Mouse (Mus musculus) forebrain, embryonic 11.5 days (tissue): Measurements from ENCODE around the gene Edar. TPM values are rescaled to one million over a fixed set of nuclear protein-coding genes. Genes with fewer than 3 reads are reported as not detected.
A peak's percentile ranks its signal among the peaks of the same experiment; 100 is the strongest.

Experiments
- ATAC-seq: fragments of 200-750 bp; cut with Nextera tagmentation; replicated peaks from 2 replicates; pipeline ENCODE4 v1.8.0; 2017; ENCODE audit warnings: moderate TSS enrichment; ENCODE audit not compliant: low FRiP score
- DNase-seq: peaks from one replicate; pipeline ENCODE4 v3.0.0-alpha.2; 2017; ENCODE audit warnings: low spot score
- H3K27ac ChIP-seq: fragments of 300-500 bp; sonication (generic); 2 replicates; pipeline ENCODE4 v1.5.1; 2014; ENCODE audit warnings: low read depth, low read length
- H3K27me3 ChIP-seq: fragments of 300-500 bp; sonication (generic); 2 replicates; pipeline ENCODE4 v1.6.1; 2014; ENCODE audit warnings: mild to moderate bottlenecking, low read length, mixed read lengths; ENCODE audit not compliant: control insufficient read depth, insufficient read depth
- H3K36me3 ChIP-seq: fragments of 300-500 bp; sonication (generic); 2 replicates; pipeline ENCODE4 v1.6.1; 2014; ENCODE audit warnings: mild to moderate bottlenecking, low read length, moderate library complexity, mixed read lengths; ENCODE audit not compliant: control insufficient read depth, insufficient read depth
- H3K4me1 ChIP-seq: fragments of 300-500 bp; sonication (generic); replicated peaks from 2 replicates; pipeline ENCODE4 v1.6.1; 2014; ENCODE audit warnings: low read length, mixed read lengths; ENCODE audit not compliant: control insufficient read depth, insufficient read depth
- H3K4me2 ChIP-seq: fragments of 300-500 bp; sonication (generic); 2 replicates; pipeline ENCODE4 v1.6.1; 2014; ENCODE audit warnings: low read depth, mild to moderate bottlenecking, low read length, moderate library complexity, mixed read lengths; ENCODE audit not compliant: severe bottlenecking
- H3K4me3 ChIP-seq: fragments of 300-500 bp; sonication (generic); 2 replicates; pipeline ENCODE4 v1.5.1; 2014; ENCODE audit warnings: low read depth, low read length
- H3K9ac ChIP-seq: fragments of 300-500 bp; sonication (generic); 2 replicates; pipeline ENCODE4 v1.6.1; 2014; ENCODE audit warnings: low read length
- H3K9me3 ChIP-seq: fragments of 300-500 bp; sonication (generic); 2 replicates; pipeline ENCODE4 v1.6.1; 2016; ENCODE audit warnings: low read length, mixed read lengths; ENCODE audit not compliant: control insufficient read depth
- WGBS: fragments of 180-500 bp; shearing (Covaris S2); extraction: QIAGEN DNeasy Blood & Tissue Kit; methylation state at CpG from one replicate; pipeline ENCODE4 v1.1.7; 2014; 5-methylcytosine and 5-hydroxymethylcytosine counted together
- polyA plus RNA-seq: library from polyadenylated mRNA; unstranded; fragments of >200 nt; fragmentation: Nextera tagmentation; extraction: Ambion mirVana; gene quantifications from 2 replicates; pipeline ENCODE4 v1.2.1, GENCODE M21; 2014

The Edar gene
- polyA plus RNA-seq, 1 experiment from 2014 or later = 0.75 TPM

DNA sequence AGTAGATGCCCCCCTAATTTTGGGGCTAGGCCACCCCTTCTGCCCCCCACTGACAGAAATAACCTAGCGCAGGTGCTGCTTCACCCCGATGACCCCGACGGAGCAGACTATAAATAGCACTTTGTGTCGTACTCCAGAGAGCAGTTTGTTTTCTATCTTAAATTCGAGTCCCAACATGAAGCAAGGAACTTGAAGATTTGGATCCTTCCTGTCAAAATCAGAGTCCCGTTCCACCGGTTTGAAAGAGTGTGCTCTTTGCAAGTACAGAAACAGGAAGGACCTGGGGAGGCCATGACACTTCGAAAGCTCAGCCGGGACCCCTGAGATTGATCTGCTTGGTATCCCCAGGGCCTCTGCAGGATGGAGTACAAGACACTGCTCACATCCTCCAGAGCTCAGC lies 33.8 kb downstream of the Edar start:
- Histone ChIP-seq H3K36me3 (no peaks in the 10 kb centered on the region), H3K9me3 (no peaks in the 10 kb centered on the region), H3K27ac (no peak overlapping the region), H3K4me3 (no peak overlapping the region), H3K4me1 (peaks cover 13% of the 10 kb centered on the region), H3K9ac (no peak overlapping the region), H3K27me3 (peaks cover 5% of the 10 kb centered on the region), H3K4me2 (no peak overlapping the region)
- no peak for DNase-seq
- ATAC-seq = no peak
- WGBS = 76% methylated on average over 10 of the region's 10 CpGs

- ATAC-seq (peak; percentile 82), DNase-seq (peak; percentile 60)
- H3K4me2 ChIP-seq = no peak overlapping the region
- 15% methylated on average over 19 of the region's 19 CpGs for WGBS
- peaks cover 15% of the 10 kb centered on the region for H3K4me1 ChIP-seq
- no peak overlapping the region; the same call in 1 of the 2 replicates for H3K9ac ChIP-seq
- H3K36me3 ChIP-seq = no peaks in the 10 kb centered on the region
- H3K27ac ChIP-seq = peak overlapping the region; percentile 12; the same call in 1 of the 2 replicates
- H3K4me3 ChIP-seq = no peak overlapping the region
- no peaks in the 10 kb centered on the region for H3K9me3 ChIP-seq
- peaks cover 5% of the 10 kb centered on the region for H3K27me3 ChIP-seq
Measured at GRCm38 (mm10) chr10:58640446-58641400, 34.7 kb downstream of the Edar start.

- H3K4me3 ChIP-seq = no peak overlapping the region
- DNase-seq = no peak
- peaks cover 15% of the 10 kb centered on the region for H3K4me1 ChIP-seq
- H3K27me3 ChIP-seq = peaks cover 4% of the 10 kb centered on the region
- WGBS = 80% methylated on average over 6 of the region's 6 CpGs
- H3K9me3 ChIP-seq = no peaks in the 10 kb centered on the region
- H3K36me3 ChIP-seq = no peaks in the 10 kb centered on the region
- H3K9ac ChIP-seq = no peak overlapping the region
- no peak overlapping the region for H3K27ac ChIP-seq
- ATAC-seq = no peak
- no peak overlapping the region for H3K4me2 ChIP-seq
Measured at GRCm38 (mm10) chr10:58639291-58639690, 36.2 kb downstream of the Edar start.

DNA sequence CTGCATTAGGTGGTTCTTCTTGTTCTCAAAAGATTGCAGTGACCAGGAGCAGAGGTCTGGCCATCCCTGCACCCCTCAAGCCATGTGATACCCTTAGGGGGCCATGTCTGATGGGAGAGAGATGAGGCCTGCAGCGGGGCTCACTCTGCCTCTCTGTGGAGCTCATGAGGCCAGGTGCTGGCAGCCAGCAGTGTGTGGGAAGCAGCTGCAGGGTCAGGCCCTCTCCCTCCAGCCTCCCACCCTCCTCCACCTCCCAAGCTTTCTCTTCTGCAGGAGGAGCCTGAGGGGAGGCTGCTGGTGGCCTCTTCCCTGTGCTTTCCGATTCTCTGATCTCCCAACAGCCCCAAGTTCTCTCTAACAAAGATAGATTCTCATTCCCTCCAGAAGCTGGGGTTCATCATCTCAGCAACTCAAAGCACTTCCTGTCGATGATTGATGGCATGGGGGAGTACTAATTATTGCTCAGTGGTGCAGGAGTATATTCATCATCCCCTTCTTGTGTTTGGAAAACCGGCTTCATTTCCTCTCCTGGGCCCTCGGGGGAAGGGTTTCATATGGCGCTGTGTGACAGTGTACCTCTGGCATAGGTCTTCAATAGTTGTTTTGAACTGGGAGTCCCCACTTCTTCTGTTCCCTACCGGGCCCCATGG lies 38.9 kb downstream of the Edar start:
- H3K4me2 ChIP-seq = no peak overlapping the region
- H3K4me3 ChIP-seq = no peak overlapping the region
- no peak overlapping the region for H3K9ac ChIP-seq
- no peaks in the 10 kb centered on the region for H3K9me3 ChIP-seq
- WGBS = 72% methylated on average over 7 of the region's 7 CpGs
- no peak overlapping the region for H3K27ac ChIP-seq
- H3K4me1 ChIP-seq = peaks cover 15% of the 10 kb centered on the region
- no peaks in the 10 kb centered on the region for H3K36me3 ChIP-seq
- no peak for ATAC-seq
- H3K27me3 ChIP-seq = peaks cover 3% of the 10 kb centered on the region
- DNase-seq = no peak

- Histone ChIP-seq H3K27me3 (no peaks in the 10 kb centered on the region; the same call in 1 of the 2 replicates), H3K36me3 (no peaks in the 10 kb centered on the region)
Measured at GRCm38 (mm10) chr10:58633507-58633906, 41.9 kb downstream of the Edar start.

DNA sequence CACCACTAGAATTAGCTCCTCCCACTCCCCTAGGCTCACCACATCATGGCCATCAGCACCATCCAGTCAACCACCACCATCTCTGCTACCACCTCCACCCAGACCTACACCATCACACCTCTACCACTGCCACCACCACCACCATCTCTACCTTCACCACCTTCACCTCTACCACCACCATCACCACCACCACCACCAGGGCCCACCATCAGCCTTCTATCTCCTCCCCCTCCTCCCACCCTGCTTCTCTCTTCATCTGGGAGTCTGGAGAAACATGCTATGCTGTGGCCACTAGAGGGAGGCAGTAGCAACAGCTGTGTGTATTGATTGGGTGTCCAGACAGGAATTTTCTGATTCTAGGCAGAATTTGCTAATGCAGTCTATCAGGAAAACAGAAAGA lies 47.9 kb downstream of the Edar start:
- DNase-seq = no peak

More at GRCm38 (mm10) chr10:58633507-58633906, 41.9 kb downstream of the Edar start:
- no peak for DNase-seq
- Histone ChIP-seq H3K4me2 (no peak overlapping the region), H3K4me1 (peaks cover 2% of the 10 kb centered on the region; the same call in 1 of the 2 replicates), H3K9me3 (no peaks in the 10 kb centered on the region), H3K9ac (no peak overlapping the region), H3K27ac (no peak overlapping the region), H3K4me3 (no peak overlapping the region)
- 96% methylated on average over 2 of the region's 2 CpGs for WGBS
- no peak for ATAC-seq

DNA sequence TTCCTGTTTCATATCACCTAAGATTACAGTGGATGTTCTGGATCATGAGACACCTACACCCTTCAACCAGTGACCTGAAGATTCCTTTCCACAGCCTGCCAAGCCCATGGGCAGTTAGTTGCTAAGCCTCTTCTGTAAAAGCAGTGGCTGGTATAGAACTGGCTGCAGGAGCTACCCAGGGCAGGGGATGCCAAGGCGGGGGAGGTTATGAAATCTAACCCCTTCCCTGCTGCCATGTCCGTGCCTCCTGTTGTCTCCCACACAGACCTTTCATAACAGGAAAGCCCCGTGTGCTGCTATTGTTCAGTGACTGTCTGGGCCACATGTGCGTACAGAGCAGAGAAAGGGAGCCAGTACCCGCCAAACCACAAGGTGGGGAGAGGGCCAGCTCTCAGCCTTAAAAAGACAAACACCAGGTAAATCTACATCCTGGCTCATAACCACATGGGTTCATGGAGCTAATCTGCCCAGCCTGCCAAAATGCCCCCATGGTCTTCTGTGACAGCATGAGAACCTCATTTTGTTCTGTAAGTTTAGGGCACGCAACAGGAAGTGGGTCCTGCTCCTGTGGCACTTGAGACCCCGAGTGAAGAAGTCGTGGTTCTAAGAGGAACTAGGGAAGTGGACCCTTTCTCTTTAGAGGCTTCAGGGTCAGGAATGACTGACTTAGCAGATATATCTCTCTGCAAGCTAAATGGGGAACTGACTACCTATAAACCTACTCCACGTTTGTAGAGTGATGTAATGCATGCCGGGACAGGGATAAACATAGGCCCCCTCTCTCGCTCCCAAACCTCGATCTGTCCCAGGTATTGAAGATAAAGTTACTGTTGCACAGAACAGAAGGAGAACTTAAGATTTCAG lies 50.4 kb downstream of the Edar start:
- no peak for ATAC-seq

More for the DNA sequence above, 47.9 kb downstream of the Edar start:
- no peak overlapping the region for H3K4me2 ChIP-seq
- no peaks in the 10 kb centered on the region for H3K4me1 ChIP-seq
- no peak overlapping the region for H3K27ac ChIP-seq
- no peaks in the 10 kb centered on the region for H3K9me3 ChIP-seq
- H3K36me3 ChIP-seq = no peaks in the 10 kb centered on the region
- peak; percentile 48; the same call in 1 of the 2 replicates for ATAC-seq
- no peaks in the 10 kb centered on the region for H3K27me3 ChIP-seq
- H3K4me3 ChIP-seq = no peak overlapping the region
- H3K9ac ChIP-seq = no peak overlapping the region

DNA sequence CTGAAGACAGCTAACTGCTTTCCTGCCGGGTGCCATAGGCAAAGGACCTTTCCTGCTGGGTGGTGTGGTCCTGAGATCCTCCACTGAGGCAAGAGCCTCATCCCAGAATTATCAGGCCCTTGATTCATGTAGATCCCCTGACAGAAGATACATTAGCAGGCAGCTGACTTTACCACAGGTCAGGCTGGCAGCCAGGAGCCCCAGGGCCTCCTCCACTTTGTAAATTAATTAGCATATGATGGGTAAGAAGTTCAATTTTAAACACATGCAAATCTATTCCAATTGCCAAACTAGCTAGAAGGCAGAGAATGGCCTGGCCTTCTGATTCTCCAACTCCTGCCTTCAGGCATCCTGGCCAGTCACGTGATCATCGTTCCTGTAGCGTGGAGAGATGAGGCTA lies 56.2 kb downstream of the Edar start:
- H3K4me2 ChIP-seq = no peak overlapping the region
- WGBS = 93% methylated on average over 4 of the region's 4 CpGs
- H3K36me3 ChIP-seq = no peaks in the 10 kb centered on the region
- H3K4me3 ChIP-seq = no peak overlapping the region
- DNase-seq = no peak
- H3K9me3 ChIP-seq = no peaks in the 10 kb centered on the region
- no peak overlapping the region for H3K9ac ChIP-seq
- no peaks in the 10 kb centered on the region for H3K27me3 ChIP-seq
- H3K27ac ChIP-seq = no peak overlapping the region
- no peaks in the 10 kb centered on the region for H3K4me1 ChIP-seq
- no peak for ATAC-seq

More for the DNA sequence above, 50.4 kb downstream of the Edar start:
- H3K9me3 ChIP-seq = no peaks in the 10 kb centered on the region
- H3K27ac ChIP-seq = no peak overlapping the region
- H3K4me2 ChIP-seq = no peak overlapping the region
- DNase-seq = no peak
- no peak overlapping the region for H3K4me3 ChIP-seq
- H3K27me3 ChIP-seq = no peaks in the 10 kb centered on the region
- 80% methylated on average over 12 of the region's 12 CpGs for WGBS
- H3K9ac ChIP-seq = no peak overlapping the region
- no peaks in the 10 kb centered on the region for H3K4me1 ChIP-seq
- H3K36me3 ChIP-seq = no peaks in the 10 kb centered on the region
